Mouse (Mus musculus): ENCODE data around the gene Leo1. TPM values are rescaled to one million over a fixed set of nuclear protein-coding genes. Genes with fewer than 3 reads are reported as not detected.

Gene Leo1
- polyA plus RNA-seq (2015; fragmentation: Nextera tagmentation; extraction: Ambion mirVana) = 38.8 and 39.3 TPM in 2 replicates

GRCm38 (mm10) chr9:75440796-75441666 is at the start of gene Leo1:
Gene Leo1, plus strand, starts transcription at chr9:75441524.
- H3K36me3 ChIP-seq = peaks cover 6% of the 10 kb centered on the region; the same call in 1 of the 2 replicates
- H3K27ac ChIP-seq = peak within 1 kb of the TSS; percentile 77
- no peaks in the 10 kb centered on the region for H3K27me3 ChIP-seq (replicated peaks)
- peak within 1 kb of the TSS; percentile 76 for H3K4me2 ChIP-seq
- H3K4me3 ChIP-seq (replicated peaks) = peak within 1 kb of the TSS; percentile 87
- H3K4me1 ChIP-seq = peaks cover 6% of the 10 kb centered on the region
- no peaks in the 10 kb centered on the region for H3K9me3 ChIP-seq
- peak within 1 kb of the TSS; percentile 92 for H3K9ac ChIP-seq
- under 1% methylated on average over 45 of the region's 45 CpGs for WGBS
- peak; percentile 92 for ATAC-seq (ENCODE audit: insufficient read depth, low FRiP score, low read depth)

GRCm38 (mm10) chr9:75393251-75393650 is 48.1 kb upstream of the Leo1 start:
- Histone ChIP-seq H3K4me3 (replicated peaks) (no peak overlapping the region), H3K9ac (no peak overlapping the region), H3K27me3 (replicated peaks) (no peaks in the 10 kb centered on the region), H3K4me2 (no peak overlapping the region), H3K9me3 (no peaks in the 10 kb centered on the region), H3K36me3 (peaks cover 48% of the 10 kb centered on the region), H3K4me1 (no peaks in the 10 kb centered on the region), H3K27ac (no peak overlapping the region)
- WGBS = 73% methylated on average over 12 of the region's 12 CpGs
- ATAC-seq (ENCODE audit: insufficient read depth, low FRiP score, low read depth) = no peak

- no peak overlapping the region for H3K9ac ChIP-seq
- no peak overlapping the region for H3K4me3 ChIP-seq (replicated peaks)
- no peak for ATAC-seq (ENCODE audit: insufficient read depth, low FRiP score, low read depth)
- no peaks in the 10 kb centered on the region for H3K27me3 ChIP-seq (replicated peaks)
- no peak overlapping the region for H3K4me2 ChIP-seq
- no peaks in the 10 kb centered on the region for H3K9me3 ChIP-seq
- WGBS = 73% methylated on average over 6 of the region's 6 CpGs
- 0 out of 2 replicates have a peak, but pooled peaks cover 5% of the 10 kb centered on the region for H3K4me1 ChIP-seq
- no peak overlapping the region for H3K27ac ChIP-seq
- peaks cover 32% of the 10 kb centered on the region for H3K36me3 ChIP-seq
These were observed 45.4 kb upstream of the Leo1 start for GRCm38 (mm10) chr9:75395971-75396370.

- no peak overlapping the region for H3K4me2 ChIP-seq
- WGBS = 92% methylated on average over 4 of the region's 4 CpGs
These were observed 42.3 kb upstream of the Leo1 start for GRCm38 (mm10) chr9:75399069-75399468.

GRCm38 (mm10) chr9:75400639-75401038 is 40.7 kb upstream of the Leo1 start:
- Histone ChIP-seq H3K27ac (no peak overlapping the region), H3K4me3 (replicated peaks) (no peak overlapping the region), H3K9me3 (no peaks in the 10 kb centered on the region), H3K9ac (no peak overlapping the region), H3K4me2 (no peak overlapping the region), H3K27me3 (replicated peaks) (no peaks in the 10 kb centered on the region), H3K4me1 (peaks cover 17% of the 10 kb centered on the region), H3K36me3 (peaks cover 14% of the 10 kb centered on the region)
- WGBS = 56% methylated on average over 5 of the region's 5 CpGs
- no peak for ATAC-seq (ENCODE audit: insufficient read depth, low FRiP score, low read depth)

More at GRCm38 (mm10) chr9:75399069-75399468, 42.3 kb upstream of the Leo1 start:
- no peaks in the 10 kb centered on the region for H3K27me3 ChIP-seq (replicated peaks)
- H3K4me3 ChIP-seq (replicated peaks) = no peak overlapping the region
- no peak overlapping the region for H3K27ac ChIP-seq
- peaks cover 17% of the 10 kb centered on the region for H3K4me1 ChIP-seq
- H3K9ac ChIP-seq = no peak overlapping the region
- H3K9me3 ChIP-seq = no peaks in the 10 kb centered on the region
- no peak for ATAC-seq (ENCODE audit: insufficient read depth, low FRiP score, low read depth)
- peaks cover 20% of the 10 kb centered on the region for H3K36me3 ChIP-seq

- 54% methylated on average over 20 of the region's 20 CpGs for WGBS
- Histone ChIP-seq H3K9ac (no peak overlapping the region), H3K4me3 (replicated peaks) (no peak overlapping the region), H3K4me2 (no peak overlapping the region), H3K36me3 (peaks cover 5% of the 10 kb centered on the region; the same call in 1 of the 2 replicates), H3K9me3 (no peaks in the 10 kb centered on the region), H3K4me1 (peaks cover 17% of the 10 kb centered on the region), H3K27me3 (replicated peaks) (no peaks in the 10 kb centered on the region), H3K27ac (no peak overlapping the region)
- ATAC-seq (ENCODE audit: insufficient read depth, low FRiP score, low read depth) = no peak
These were observed 39.5 kb upstream of the Leo1 start for GRCm38 (mm10) chr9:75401593-75402504.

- Histone ChIP-seq H3K9ac (no peak overlapping the region), H3K9me3 (no peaks in the 10 kb centered on the region), H3K4me2 (no peak overlapping the region), H3K4me1 (peaks cover 20% of the 10 kb centered on the region), H3K27me3 (replicated peaks) (no peaks in the 10 kb centered on the region), H3K36me3 (no peaks in the 10 kb centered on the region), H3K27ac (no peak overlapping the region), H3K4me3 (replicated peaks) (no peak overlapping the region)
- 58% methylated on average over 3 of the region's 3 CpGs for WGBS
- no peak for ATAC-seq (ENCODE audit: insufficient read depth, low FRiP score, low read depth)
These were observed 37.8 kb upstream of the Leo1 start for GRCm38 (mm10) chr9:75403520-75403919.

- ATAC-seq (ENCODE audit: insufficient read depth, low FRiP score, low read depth) = no peak
- Histone ChIP-seq H3K36me3 (no peaks in the 10 kb centered on the region), H3K27me3 (replicated peaks) (no peaks in the 10 kb centered on the region), H3K4me2 (no peak overlapping the region), H3K27ac (no peak overlapping the region), H3K9ac (no peak overlapping the region), H3K4me1 (peaks cover 20% of the 10 kb centered on the region), H3K4me3 (replicated peaks) (no peak overlapping the region), H3K9me3 (no peaks in the 10 kb centered on the region)
- WGBS = 83% methylated on average over 2 of the region's 2 CpGs
These were observed 35.2 kb upstream of the Leo1 start for GRCm38 (mm10) chr9:75406121-75406520.

GRCm38 (mm10) chr9:75407803-75408202 is 33.5 kb upstream of the Leo1 start:
- peak overlapping the region; percentile 36; the same call in 1 of the 2 replicates for H3K27ac ChIP-seq
- no peak for ATAC-seq (ENCODE audit: insufficient read depth, low FRiP score, low read depth)

GRCm38 (mm10) chr9:75408204-75408826 is 33.0 kb upstream of the Leo1 start:
- Histone ChIP-seq H3K4me2 (peak overlapping the region; percentile 84), H3K4me3 (replicated peaks) (peak overlapping the region; percentile 64), H3K4me1 (peaks cover 9% of the 10 kb centered on the region), H3K27me3 (replicated peaks) (no peaks in the 10 kb centered on the region), H3K27ac (peak overlapping the region; percentile 96; the same call in 1 of the 2 replicates), H3K36me3 (no peaks in the 10 kb centered on the region), H3K9me3 (no peaks in the 10 kb centered on the region), H3K9ac (peak overlapping the region; percentile 67; the same call in 1 of the 2 replicates)
- ATAC-seq (ENCODE audit: insufficient read depth, low FRiP score, low read depth) = no peak
- WGBS = 6% methylated on average over 11 of the region's 11 CpGs

More at GRCm38 (mm10) chr9:75407803-75408202, 33.5 kb upstream of the Leo1 start:
- no peaks in the 10 kb centered on the region for H3K27me3 ChIP-seq (replicated peaks)
- no peaks in the 10 kb centered on the region for H3K9me3 ChIP-seq
- no peak overlapping the region for H3K9ac ChIP-seq
- WGBS = 9% methylated on average over 10 of the region's 10 CpGs
- no peaks in the 10 kb centered on the region for H3K36me3 ChIP-seq
- H3K4me2 ChIP-seq = peak overlapping the region; percentile 84
- H3K4me1 ChIP-seq = peaks cover 9% of the 10 kb centered on the region
- peak overlapping the region; percentile 23 for H3K4me3 ChIP-seq (replicated peaks)
